Mouse (Mus musculus) heart, embryonic 16.5 days (tissue): Measurements from ENCODE around the gene Rrp36. TPM values are rescaled to one million over a fixed set of nuclear protein-coding genes. Genes with fewer than 3 reads are reported as not detected.

Experiments used
- ATAC-seq: fragments of 200-750 bp; cut with Nextera tagmentation; replicated peaks from 2 replicates; pipeline ENCODE4 v1.8.0; 2017; ENCODE audit warnings: moderate number of reproducible peaks; ENCODE audit not compliant: insufficient read depth, low FRiP score; ENCODE audit errors: extremely low read depth
- H3K27ac ChIP-seq: fragments of 300-500 bp; sonication (generic); 2 replicates; pipeline ENCODE4 v1.5.1; 2014; ENCODE audit warnings: mild to moderate bottlenecking, low read length, control low read depth, moderate library complexity
- H3K27me3 ChIP-seq: fragments of 300-500 bp; sonication (generic); 2 replicates; pipeline ENCODE4 v1.6.1; 2014; ENCODE audit warnings: low read length, mixed read lengths; ENCODE audit not compliant: control insufficient read depth, insufficient read depth
- H3K36me3 ChIP-seq: fragments of 300-500 bp; sonication (generic); 2 replicates; pipeline ENCODE4 v1.6.1; 2014; ENCODE audit not compliant: control insufficient read depth, insufficient read depth
- H3K4me1 ChIP-seq: fragments of 300-500 bp; sonication (generic); 2 replicates; pipeline ENCODE4 v1.6.1; 2014; ENCODE audit warnings: low read length, mixed read lengths; ENCODE audit not compliant: control insufficient read depth, insufficient read depth
- H3K4me2 ChIP-seq: fragments of 300-500 bp; sonication (generic); 2 replicates; pipeline ENCODE4 v1.6.1; 2014; ENCODE audit warnings: low read depth, mild to moderate bottlenecking, control low read depth, low read length
- H3K4me3 ChIP-seq: fragments of 300-500 bp; sonication (generic); 2 replicates; pipeline ENCODE4 v1.5.1; 2014; ENCODE audit warnings: mild to moderate bottlenecking, control low read depth, low read length
- H3K9ac ChIP-seq: fragments of 300-500 bp; sonication (generic); 2 replicates; pipeline ENCODE4 v1.6.1; 2014; ENCODE audit warnings: low read length, control low read depth
- H3K9me3 ChIP-seq: fragments of 300-500 bp; sonication (generic); replicated peaks from 2 replicates; pipeline ENCODE4 v1.6.1; 2016; ENCODE audit warnings: low read length; ENCODE audit not compliant: control insufficient read depth
- WGBS: fragments of 180-500 bp; shearing (Covaris S2); extraction: QIAGEN DNeasy Blood & Tissue Kit; methylation state at CpG from one replicate; pipeline ENCODE4 v1.1.7; 2014; 5-methylcytosine and 5-hydroxymethylcytosine counted together
- polyA plus RNA-seq: library from polyadenylated mRNA; unstranded; fragments of >200 nt; fragmentation: Nextera tagmentation; extraction: Ambion mirVana; gene quantifications from 2 replicates; pipeline ENCODE4 v1.2.1, GENCODE M21; 2015

Gene Rrp36
- polyA plus RNA-seq, 1 experiment from 2014 or later, result 39.7 TPM

DNA sequence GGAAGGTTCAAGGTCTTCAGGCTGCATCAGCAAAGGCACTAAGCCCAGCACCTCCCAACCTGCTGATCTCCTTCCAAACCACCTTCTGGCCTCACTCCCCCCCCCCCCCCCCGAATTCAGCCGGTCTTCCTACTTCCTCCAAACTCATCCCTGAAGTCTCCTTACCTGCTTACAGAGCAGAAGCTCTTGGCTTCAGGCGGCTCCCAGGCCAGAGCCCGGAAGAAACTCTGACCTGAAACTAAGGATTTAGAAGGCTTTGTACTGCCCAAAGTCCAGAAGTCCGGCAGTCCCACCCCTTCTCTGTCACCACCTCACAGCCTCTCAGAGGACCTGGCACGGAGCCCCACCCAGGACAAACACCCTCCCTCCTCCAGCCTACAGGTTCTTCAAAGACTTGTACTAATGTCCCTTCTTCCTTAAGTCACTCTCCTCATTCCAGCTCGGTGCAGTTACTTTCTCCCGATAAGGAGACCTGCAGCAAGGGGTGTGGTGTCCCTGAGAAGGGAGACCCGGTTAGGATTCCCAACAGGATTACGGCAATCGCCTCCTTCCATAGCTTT is 29.2 kb downstream of the Rrp36 start:
- no peak for ATAC-seq
- Histone ChIP-seq H3K9ac (peak overlapping the region; percentile 78), H3K4me1 (peaks cover 22% of the 10 kb centered on the region), H3K9me3 (no peaks in the 10 kb centered on the region), H3K36me3 (peaks cover 18% of the 10 kb centered on the region; the same call in 1 of the 2 replicates), H3K4me2 (peak overlapping the region; percentile 81), H3K27ac (peak overlapping the region; percentile 68), H3K4me3 (peak overlapping the region; percentile 74), H3K27me3 (no peaks in the 10 kb centered on the region)
- WGBS, result 8% methylated on average over 10 of the region's 11 CpGs

- 86% methylated on average over 12 of the region's 12 CpGs for WGBS
- Histone ChIP-seq H3K4me1 (peaks cover 17% of the 10 kb centered on the region), H3K4me2 (peak overlapping the region; percentile 81), H3K27ac (no peak overlapping the region), H3K9ac (peak overlapping the region; percentile 39; the same call in 1 of the 2 replicates), H3K36me3 (peaks cover 18% of the 10 kb centered on the region; the same call in 1 of the 2 replicates), H3K4me3 (peak overlapping the region; percentile 74; the same call in 1 of the 2 replicates), H3K27me3 (no peaks in the 10 kb centered on the region), H3K9me3 (no peaks in the 10 kb centered on the region)
- ATAC-seq, result no peak
Observed at GRCm38 (mm10) chr17:46644152-46644805, 29.9 kb downstream of the Rrp36 start.

DNA sequence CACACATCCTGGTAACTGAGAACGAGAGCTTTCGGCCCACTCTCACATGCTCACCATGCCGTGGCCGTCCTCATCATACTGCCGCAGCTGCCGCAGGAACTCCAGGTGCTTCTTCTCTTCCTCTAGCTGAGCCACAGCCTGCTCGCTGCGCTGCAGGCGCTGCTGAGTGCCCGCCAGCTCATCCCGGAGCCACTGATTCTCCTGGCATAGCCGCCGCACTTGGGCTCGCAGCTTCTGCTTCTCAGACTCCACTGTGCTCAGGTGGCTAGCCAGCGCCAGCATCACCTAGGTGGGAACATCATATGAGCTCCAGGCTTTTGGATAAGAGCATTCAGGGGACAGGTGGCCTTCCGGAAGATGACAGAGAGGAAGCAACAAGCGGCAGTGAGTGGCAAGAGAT is 32.1 kb downstream of the Rrp36 start:
- H3K4me2 ChIP-seq, result no peak overlapping the region
- no peak overlapping the region for H3K4me3 ChIP-seq
- no peak for ATAC-seq
- WGBS, result 89% methylated on average over 17 of the region's 17 CpGs
- no peak overlapping the region for H3K9ac ChIP-seq
- H3K27ac ChIP-seq, result no peak overlapping the region
- no peaks in the 10 kb centered on the region for H3K9me3 ChIP-seq
- H3K4me1 ChIP-seq, result peaks cover 18% of the 10 kb centered on the region
- peaks cover 13% of the 10 kb centered on the region; the same call in 1 of the 2 replicates for H3K36me3 ChIP-seq
- no peaks in the 10 kb centered on the region for H3K27me3 ChIP-seq

DNA sequence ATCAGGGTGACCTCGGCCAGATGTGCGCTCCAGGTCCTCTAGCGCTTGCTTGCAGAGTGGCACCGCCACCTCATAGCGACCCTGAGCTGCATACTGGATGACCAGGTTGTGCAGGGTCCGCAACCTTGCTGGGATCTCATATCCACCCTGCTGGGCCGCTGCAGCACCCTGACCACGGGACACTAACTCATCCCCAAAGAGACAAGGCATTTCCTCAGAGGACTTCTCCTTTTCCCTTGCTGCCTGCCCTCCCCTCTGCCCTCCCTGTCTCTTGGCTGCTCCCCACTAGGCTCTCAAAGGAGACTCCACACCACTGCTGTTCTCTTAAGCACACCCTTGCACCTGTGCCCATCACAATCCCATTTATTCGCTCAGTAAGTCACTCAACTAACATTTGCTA is 34.2 kb downstream of the Rrp36 start:
- no peaks in the 10 kb centered on the region for H3K9me3 ChIP-seq
- no peak overlapping the region for H3K27ac ChIP-seq
- no peak overlapping the region for H3K4me2 ChIP-seq
- no peak overlapping the region for H3K9ac ChIP-seq
- H3K4me3 ChIP-seq, result no peak overlapping the region
- no peaks in the 10 kb centered on the region for H3K27me3 ChIP-seq
- ATAC-seq, result no peak
- 75% methylated on average over 9 of the region's 9 CpGs for WGBS
- H3K36me3 ChIP-seq, result peaks cover 13% of the 10 kb centered on the region; the same call in 1 of the 2 replicates
- H3K4me1 ChIP-seq, result peaks cover 12% of the 10 kb centered on the region

GRCm38 (mm10) chr17:46636831-46637523 is 37.2 kb downstream of the Rrp36 start:
- 22% methylated on average over 15 of the region's 15 CpGs for WGBS
- H3K27ac ChIP-seq, result no peak overlapping the region
- no peaks in the 10 kb centered on the region for H3K27me3 ChIP-seq
- peaks cover 6% of the 10 kb centered on the region for H3K4me1 ChIP-seq
- H3K4me3 ChIP-seq, result peak overlapping the region; percentile 18; the same call in 1 of the 2 replicates
- H3K36me3 ChIP-seq, result peaks cover 17% of the 10 kb centered on the region
- H3K9ac ChIP-seq, result peak overlapping the region; percentile 50
- H3K4me2 ChIP-seq, result peak overlapping the region; percentile 53
- H3K9me3 ChIP-seq, result no peaks in the 10 kb centered on the region
- no peak for ATAC-seq

DNA sequence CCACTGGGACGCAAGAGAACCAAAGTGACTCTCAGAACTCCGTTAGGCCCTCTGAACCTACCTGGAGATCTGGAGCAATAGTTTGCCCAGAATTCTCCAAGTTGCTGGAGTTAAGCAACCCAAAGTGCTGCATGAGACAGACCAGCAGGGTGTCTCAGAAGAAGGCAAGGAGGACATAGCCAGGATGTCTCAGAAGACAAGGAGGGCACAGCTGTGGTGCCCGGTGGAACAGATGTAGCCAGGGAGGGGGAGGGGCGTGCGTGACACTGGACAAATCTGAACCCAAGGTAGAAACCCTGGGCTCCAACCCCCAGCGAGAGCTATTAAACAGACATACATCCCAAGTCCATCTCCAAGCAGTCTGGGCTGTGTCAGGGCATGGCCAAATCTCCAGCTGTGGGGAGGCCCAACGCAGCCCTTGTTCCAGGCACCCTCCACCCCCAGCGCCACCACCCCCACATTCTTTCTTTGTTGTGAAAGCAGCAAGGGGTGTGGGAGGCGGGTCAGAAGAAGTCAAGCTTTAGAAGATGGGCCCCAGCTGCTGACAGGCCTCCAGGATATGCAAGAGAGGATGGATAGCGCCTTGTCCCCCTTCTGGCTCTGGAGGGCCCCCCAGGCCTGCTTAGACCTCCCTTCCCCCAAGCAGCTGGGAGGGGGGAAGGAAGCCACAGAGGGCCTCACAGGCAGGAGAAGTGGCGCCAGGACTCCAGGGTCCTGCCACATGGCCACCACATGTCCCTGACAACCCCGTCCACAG is 44.3 kb downstream of the Rrp36 start:
- ATAC-seq, result peak; percentile 53
- H3K4me1 ChIP-seq, result peaks cover 34% of the 10 kb centered on the region
- 13% methylated on average over 12 of the region's 12 CpGs for WGBS

GRCm38 (mm10) chr17:46628791-46629684 is 45.1 kb downstream of the Rrp36 start, which contains the start of gene Ptk7:
Gene Ptk7, minus strand, starts transcription at chr17:46629504.
- Histone ChIP-seq H3K27me3 (no peaks in the 10 kb centered on the region), H3K9ac (peak within 1 kb of the TSS; percentile 98), H3K4me3 (peak within 1 kb of the TSS; percentile 95), H3K36me3 (peaks cover 11% of the 10 kb centered on the region), H3K4me2 (peak within 1 kb of the TSS; percentile 83), H3K27ac (peak within 1 kb of the TSS; percentile 95), H3K9me3 (no peaks in the 10 kb centered on the region), H3K4me1 (peaks cover 42% of the 10 kb centered on the region)
- ATAC-seq, result peak; percentile 68
- under 1% methylated on average over 81 of the region's 90 CpGs for WGBS

More for the DNA sequence above, 44.3 kb downstream of the Rrp36 start:
- peak overlapping the region; percentile 98 for H3K9ac ChIP-seq
- peak overlapping the region; percentile 95 for H3K4me3 ChIP-seq
- peak overlapping the region; percentile 83 for H3K4me2 ChIP-seq
- H3K27ac ChIP-seq, result peak overlapping the region; percentile 95
- no peaks in the 10 kb centered on the region for H3K27me3 ChIP-seq
- H3K36me3 ChIP-seq, result peaks cover 11% of the 10 kb centered on the region
- H3K9me3 ChIP-seq, result no peaks in the 10 kb centered on the region

GRCm38 (mm10) chr17:46628471-46628790 is 45.7 kb downstream of the Rrp36 start:
- Histone ChIP-seq H3K9me3 (no peaks in the 10 kb centered on the region), H3K36me3 (peaks cover 11% of the 10 kb centered on the region), H3K27me3 (no peaks in the 10 kb centered on the region), H3K27ac (peak overlapping the region; percentile 95), H3K4me2 (peak overlapping the region; percentile 83), H3K4me1 (peaks cover 48% of the 10 kb centered on the region), H3K9ac (peak overlapping the region; percentile 98), H3K4me3 (peak overlapping the region; percentile 95)
- under 1% methylated on average over 13 of the region's 13 CpGs for WGBS
- ATAC-seq, result peak; percentile 3; the same call in 1 of the 2 replicates
